Mouse (Mus musculus): ENCODE measurements around the gene Per3.

Per3 gene

DNA sequence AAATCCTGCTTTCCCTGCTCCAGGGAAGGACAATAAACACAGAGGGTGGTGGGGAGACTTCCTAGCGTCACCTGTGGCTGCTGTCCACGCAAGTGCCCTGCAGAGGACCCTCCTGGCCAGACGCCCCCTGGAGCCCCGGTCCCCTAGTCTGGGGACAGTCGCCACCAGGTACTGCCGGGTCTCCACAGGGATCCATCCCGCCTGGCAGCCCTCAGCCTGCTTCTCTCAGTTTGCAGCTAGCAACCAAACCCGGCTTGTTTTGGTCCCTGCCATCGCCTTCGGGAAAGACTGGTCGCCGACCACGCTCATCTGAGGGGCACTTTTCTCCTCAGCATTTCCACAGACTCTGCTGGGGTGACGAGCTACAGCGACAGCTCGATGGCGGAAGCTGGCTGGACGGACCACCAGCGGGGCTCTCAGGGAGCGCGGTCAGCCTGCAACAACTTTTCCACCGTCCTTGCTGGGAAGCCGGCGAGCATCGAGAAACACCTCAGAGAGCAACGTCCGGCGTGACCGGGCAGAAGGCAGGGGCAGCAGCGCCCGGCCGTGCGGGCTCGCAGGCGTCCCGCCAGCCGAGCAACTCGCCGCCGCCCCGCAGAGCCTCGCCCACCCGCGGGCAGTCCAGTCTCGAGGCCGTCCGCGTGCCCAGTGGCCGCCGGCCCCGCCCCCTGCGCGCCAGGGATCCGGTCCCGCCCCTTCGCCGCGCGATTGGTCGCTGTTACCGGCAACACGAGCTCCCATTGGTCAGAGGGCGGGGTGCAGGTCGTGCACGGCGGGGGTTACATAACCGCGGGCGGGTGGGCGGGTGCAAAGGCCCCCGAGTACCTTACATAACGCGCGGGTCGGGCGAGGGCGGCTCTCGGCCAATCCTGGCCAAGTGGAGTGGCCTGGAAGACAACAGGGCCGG, at the start of gene Per3:
Gene Per3, minus strand, starts transcription at position 629 of the 907 bp plus-strand sequence.
- DNase-seq, result peak; percentile 95

DNA sequence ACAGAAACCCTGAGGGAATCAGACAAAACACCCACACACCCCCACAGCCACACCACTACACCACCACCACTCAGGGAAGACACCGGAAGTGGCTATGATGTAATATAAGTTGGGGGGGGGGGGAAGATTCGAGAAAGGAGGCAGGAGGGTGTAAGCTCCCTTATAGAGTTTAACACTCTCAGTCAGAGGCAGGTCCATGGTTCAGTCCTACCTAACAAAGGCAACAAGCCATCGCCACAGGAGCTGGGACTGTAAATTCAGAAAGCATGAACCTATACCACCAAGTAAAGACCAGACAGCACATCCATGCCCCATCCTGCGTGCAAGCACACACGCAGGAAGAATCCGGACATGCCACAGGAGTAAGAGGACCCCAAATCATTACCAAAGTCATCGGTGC, 44.8 kb upstream of the Per3 start, which contains the start of gene Gm13090:
Gene Gm13090, plus strand, starts transcription at position 301 of the 400 bp plus-strand sequence.
- no peak for DNase-seq

DNA sequence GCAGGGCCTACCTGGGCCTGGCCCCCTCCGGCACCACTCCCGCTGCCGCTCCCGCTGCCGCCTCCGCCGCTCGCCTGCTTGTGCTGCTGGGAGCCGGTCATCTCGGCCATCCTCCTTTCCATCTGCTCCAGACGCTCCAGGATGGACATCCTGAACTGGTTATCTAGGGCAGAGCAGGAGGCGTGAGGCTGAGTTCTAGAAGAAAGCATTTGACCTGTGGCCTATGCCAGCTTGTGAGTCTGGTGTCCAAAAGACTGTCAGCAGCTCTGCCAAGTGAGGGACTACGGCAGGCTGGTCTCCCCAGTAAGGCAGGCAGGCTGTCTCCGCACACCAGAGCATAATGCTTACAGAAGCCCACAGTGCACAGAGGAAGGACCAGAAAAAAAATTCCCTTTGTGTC, 44.4 kb upstream of the Per3 start:
- no peak for DNase-seq

DNA sequence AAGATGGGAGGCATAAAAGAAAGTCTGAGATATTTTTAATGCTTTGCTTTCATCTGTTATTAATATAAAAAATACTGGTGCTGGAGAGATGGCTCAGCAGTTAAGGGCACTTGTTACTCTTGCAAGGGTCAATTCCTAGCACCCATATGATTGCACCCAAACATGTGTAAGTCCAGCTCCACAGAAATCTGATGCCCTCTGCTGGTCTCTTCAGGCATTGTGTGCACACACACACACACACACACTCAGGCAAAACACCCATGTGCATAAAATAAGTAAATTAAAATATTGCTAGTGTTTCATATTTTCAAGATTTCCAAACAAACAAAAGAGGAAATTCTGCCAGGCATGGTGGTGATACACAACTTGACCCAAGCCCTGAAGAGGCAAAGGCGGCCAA, 42.9 kb upstream of the Per3 start:
- no peak for DNase-seq

DNA sequence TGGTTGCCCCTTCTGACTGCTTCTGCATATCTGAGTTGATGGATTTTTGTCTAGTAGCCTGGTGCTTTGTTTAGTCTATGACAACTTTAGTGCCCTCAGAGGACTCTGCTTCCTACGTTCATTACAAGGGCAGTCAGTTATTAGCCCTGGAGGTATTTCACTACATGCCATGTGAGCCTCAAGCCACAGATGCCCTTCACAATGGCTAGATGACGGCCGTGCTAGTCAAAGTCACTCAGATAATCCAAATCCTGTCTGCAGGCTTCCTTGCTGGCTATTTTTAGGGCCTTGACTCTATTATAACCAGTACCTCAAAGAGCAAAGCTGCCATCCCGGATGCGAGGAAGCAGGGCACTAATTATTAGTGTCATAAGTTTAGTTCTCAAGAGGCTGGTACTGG, 38.6 kb upstream of the Per3 start:
- no peak for DNase-seq

DNA sequence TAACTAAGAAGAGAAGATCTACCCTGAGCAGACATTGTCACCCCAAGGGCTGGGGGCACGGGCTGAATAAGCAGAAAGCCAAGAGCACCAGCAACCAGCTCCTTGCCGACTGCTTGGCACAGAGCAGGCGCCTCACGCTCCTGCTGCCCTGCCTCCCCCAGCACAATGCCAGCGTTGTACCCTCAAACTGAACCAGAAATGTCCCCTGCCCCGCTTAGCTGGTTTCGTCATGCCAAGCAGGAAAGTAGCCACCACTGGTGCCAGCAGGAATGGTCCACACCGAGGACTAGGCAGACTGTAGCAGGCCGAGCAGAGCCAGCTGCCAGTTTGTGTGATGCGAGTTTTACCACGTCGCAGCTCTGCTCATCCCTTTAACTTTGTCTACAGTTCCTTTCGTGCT, 37.5 kb upstream of the Per3 start:
- no peak for DNase-seq

DNA sequence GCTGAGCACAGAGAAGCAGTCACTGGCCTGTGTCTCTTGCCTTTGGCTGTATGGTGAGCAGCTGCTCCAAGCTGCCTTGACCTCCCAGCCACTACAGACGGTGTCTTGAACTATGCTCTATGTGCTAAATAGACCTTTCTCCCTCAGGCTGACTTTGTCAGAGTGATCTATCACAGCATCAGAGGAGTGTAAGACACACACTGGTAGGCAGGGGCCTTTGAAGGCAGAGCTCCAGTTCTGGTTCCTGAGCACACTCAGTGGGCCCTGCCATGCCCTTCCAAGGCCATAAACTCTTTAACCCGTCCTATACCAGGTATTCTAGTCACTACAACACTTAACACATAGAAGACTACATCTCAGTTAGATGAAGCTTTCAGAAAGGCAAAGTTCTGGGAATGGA, 36.9 kb upstream of the Per3 start:
- no peak for DNase-seq

DNA sequence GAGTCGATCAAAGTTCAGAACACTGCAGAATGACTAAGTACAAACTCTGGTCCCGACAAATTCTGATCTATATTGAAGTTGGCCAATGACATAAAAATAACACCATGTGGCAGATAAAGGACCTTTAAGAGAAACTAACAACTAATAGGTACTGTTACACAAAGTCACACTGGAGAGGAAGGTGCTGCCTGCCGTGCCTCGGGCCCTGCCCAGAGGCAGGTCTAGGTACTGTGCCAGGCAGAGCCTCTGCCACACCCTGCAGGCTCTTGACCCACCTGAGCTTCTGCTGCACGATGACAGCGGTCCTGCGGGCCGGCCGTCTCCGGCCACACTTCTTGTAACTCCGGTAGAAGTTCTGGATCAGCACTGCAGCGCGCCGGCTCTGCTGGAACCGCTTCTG, 30.4 kb upstream of the Per3 start:
- no peak for DNase-seq

DNA sequence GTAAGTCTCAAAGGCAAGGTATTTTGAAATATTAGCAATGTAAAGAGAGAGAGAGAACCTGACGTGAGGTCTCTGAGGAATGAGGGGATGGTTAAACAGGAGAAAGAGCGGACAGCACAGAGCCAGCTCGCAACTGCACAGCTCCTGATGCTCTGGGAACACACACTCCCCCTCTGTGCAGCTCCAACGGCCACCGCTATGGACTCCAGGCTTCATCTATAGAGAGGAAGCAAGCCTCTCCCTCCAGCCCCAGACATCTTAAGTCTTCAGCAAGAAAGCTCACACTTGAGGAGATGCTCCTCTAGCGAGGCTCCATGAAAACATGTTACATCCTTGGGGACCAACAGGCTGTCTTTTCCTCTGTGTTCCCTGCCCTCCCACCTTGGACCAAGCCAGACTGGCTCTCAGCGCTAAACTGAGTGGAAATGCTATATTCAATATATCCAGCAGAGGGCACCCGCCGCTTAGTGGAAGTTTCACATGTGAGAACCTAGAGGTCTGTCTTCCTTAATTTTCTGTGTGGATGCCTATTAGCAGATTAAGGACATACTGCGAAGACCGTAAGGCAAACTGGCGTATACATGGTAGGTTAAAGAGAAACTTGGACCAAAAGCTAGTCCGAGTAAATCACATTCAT, 28.8 kb upstream of the Per3 start:
- DNase-seq, result peak; percentile 68

DNA sequence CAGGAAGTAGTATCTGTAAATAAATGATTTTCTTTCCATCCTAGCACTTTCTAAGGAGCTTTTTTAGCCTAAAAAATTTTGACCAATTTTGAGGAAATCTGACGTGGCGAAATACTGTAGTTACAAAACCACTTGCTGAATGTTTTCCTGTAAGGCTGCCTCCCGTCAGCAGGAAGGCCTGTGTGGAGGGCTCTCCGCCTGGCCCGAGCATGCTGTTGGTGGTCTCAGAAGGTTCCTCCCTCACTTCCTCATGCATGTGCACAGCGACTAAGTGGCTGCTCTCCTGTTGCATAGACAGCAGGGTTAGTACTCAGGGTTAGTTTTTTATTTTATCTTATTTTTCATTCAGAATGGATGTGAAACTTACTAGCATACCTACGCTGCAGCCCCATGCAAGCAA, 26.5 kb upstream of the Per3 start:
- DNase-seq, result no peak

DNA sequence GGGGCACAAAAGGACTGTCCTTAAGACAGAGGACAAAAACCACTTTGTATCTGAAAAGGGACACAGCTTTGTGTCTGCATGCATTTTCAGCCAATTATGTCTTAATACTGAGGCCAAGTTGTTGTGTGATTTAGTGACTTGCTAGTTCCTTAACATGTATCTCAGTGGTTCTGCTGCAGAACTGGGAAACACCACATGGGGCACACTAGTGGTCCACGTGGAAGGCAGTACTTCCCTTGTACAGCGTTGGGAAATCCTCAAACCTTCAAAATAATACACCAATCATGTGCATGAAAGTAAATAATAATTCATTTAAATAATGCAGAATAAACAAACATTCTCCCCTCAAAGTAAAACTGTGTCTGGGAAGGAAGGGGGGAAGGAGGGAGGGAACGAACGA, 24.3 kb upstream of the Per3 start:
- no peak for DNase-seq

DNA sequence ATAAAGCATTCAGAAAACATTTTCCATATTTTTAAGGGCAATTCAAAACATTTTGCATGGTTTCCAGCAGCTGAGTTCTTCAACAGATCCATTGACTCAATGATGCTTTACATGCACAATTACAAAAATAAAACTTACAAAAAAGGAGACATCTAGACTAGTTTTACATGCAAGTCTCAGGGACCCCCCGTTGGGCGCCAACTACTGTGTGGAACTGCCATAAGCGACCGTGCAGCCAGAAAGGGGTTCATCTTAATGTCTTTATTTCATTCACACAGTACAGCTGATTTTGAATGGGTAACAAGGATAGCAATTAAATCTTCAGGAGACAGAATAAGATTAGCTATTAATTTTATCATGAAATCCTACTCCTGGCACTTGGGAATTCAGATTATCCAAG, 15.1 kb upstream of the Per3 start:
- DNase-seq, result no peak

DNA sequence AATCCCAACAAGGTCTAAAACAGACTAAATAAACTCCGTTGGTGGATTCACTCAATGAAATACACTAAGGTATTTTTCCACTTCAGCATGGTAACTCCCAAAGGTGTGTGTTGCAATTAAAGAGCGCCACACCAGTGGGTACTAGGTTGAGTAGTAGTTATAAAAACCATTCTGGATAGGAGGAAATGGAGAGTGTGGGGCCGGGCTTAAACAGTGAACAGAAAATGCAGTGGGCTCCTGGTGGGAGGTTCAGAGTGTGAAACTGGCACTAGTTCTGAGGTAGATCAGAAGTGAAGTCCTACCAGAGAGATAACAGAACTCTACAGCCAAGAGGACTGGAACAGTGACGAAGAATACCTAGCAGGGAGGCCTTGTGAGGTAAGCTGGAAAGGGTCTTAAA, 14.2 kb upstream of the Per3 start:
- no peak for DNase-seq

DNA sequence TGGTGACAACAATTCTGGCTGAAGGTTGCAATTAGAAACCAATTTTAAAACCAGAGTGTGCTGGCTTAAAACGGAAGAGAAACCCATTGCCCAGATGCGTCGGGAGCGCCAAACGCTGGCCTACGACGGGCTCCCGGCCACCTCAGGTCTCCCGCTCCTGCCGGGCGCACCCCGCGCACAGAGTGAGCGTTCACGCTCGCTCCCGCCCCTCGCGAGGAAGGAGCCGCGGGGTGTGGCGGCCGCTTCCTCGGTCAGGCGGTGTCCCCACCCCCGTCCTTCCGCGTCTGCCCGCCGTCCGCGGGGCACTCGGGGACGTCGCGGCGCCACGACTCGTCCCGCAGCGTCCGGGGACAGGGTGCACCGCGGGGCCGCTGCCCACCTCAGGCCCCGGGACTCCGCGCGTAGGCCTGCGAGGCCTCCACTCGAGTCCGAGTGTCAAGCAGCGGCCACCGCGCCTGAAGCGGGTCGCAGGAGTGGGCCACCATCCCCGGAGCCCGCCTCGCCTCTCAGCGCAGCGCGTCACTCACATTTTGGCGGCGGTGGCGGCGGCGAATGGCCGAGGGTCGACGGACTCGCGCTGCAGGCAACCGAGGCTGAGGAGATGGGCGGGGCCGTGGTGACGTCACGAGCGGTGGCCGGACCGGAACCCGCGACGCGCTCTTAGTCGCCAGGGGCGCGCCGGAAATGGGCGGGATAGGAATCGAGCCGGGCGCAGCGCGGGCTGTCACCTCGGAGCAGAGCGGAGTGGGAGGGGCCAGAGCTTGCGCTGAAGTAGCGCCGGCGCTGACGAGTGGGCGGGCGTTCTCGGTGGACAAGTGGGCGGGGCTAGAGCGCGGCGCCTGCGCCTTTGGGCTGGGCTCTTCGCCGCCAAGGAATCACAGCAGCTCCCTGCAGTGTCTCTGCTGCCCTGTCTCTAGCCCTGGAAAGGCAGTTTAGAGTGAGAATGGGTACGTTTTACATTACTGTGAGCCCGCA, 13.2 kb upstream of the Per3 start, which contains the start of gene Vamp3:
Gene Vamp3, minus strand, starts transcription at position 617 of the 975 bp plus-strand sequence.
- peak; percentile 100 for DNase-seq

DNA sequence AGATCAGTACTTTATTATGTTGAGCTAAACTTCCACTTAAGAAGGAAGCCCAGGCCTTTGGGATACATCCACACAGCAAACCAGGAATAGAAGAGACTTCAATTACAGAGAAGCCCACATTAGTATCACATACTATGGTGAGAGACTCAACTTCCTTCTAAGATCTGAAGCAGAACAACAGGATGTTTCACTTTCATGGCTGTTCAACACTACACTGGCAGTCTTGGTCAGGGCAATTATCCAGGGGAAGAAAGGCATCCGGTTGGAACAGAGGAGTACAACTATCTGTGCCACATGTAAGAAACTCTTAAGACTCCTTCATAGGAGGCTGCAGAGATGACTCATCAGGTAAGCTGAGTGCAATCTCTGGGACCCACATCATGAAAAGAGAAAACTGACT, 6.7 kb upstream of the Per3 start:
- no peak for DNase-seq

DNA sequence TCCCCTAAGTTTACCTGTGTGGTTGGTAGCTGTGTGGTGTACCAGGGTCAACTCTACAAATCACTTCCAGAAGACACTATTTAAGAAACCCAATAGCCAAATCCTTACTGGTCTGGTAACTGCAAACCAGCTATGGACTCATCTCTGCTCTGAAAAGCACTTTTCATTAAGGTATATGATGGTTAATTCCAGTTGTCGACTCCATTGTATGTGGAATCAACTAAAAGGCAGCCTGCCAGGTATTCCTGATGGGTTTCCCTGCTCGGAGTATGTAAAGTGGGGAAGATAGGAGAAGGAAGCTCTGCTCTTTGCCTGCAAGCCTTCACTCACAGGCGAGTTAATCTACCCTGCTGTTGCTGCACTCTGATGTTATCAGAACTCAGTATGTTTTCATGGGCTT, 2.1 kb upstream of the Per3 start:
- no peak for DNase-seq

DNA sequence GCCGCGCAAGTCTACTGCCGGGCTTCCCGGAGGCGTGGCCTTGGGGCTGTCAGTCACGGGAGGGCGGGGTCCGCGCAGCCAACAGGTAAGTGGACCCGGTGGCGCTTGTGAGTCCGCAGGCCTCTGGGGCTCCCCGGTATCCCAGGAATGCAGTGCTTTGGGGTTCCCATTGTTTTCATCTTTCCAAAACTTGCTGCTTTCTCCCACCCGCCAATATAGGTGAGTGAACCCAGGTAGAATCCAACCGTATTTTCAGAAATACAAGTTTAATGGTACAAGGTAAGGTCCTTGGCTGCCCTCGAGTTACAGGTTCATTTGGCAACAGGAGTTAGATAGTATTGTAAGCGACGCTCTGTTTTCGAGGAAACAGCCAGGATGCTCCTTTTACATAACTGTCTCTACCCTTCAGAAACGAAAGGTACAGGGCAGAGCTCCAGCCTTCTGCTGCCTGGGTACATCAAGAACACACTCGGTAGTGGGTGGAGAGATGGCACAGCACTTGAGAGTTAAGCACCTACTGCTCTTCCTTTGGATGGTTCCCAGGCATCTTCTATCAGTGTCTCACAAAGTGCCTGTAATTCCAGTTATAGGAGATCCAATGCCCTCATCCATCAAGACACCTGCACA, 592 bp upstream of the Per3 start:
- DNase-seq, result no peak

DNA sequence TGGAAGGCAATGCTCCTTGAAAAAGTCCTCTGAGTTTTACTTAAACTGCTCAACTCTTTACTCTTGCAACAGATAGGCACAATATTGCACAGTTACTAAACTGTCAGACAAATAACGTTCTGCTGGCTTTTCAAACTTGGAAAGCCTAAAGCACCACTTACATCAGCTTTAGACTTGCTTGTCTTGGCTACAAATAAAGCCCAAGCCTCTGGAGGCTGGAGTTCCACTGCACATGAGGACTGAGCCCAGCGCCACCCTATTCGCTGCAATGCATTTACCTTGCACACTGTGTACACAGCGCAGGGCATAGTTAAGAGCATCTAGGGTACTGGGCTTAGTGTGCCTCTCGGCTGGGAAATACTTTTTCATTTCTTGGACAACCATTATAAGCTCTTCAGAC, 1.2 kb downstream of the Per3 start:
- no peak for DNase-seq

DNA sequence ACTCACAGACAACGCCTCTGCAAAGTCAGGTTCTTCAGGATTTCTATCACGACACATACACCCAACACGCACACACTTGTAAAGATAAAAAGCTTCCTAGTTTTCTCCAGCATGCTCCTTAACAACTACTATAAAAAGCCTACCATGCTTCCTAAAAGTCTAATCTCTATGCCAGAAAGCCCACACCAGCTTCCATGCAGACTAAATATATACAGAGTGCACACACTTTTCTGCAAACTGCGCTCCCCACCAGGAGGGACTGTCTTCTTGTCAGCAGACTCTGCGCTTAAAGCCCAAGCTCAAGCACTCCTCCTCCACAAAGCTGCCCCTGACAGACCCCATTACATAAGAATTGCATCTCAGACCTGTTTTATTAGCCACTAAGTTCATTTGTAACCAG, 3.0 kb downstream of the Per3 start:
- no peak for DNase-seq

DNA sequence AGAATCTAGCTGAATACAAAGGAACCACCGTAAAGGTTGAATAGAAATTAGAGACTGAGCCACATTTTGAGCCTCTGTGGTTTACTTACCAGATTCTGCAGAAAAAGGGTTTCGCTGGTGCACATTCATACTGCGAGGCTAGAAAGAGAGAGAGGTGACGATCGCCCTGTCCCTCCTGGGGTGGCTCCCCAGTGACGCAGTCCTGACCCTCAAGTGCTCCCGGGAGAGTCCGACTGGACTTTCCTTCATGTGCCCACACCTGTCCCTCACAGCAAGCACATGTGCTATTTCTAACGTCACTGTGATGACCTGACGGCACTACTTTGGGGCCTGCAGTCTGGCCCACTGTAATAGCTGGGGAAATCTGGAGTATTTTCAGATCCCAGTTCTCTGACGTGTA, 6.7 kb downstream of the Per3 start:
- no peak for DNase-seq

DNA sequence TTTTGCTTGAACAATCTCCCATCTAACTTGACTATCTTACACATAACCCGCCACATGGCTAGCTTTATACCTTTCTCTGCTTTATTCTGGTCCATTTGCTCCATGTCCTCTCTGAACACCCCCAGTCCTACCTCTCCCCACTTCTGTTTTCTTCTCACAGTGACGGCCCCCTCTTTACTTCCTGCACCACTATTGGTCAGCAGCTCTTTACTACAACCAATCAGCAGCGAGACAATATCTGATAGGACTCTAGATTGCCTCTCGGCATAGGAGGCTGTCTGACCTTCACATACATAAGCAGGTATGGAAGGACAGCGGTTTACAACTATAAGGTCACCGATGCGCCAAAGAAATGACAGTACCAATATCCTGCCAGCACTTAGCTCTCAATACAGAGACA, 7.9 kb downstream of the Per3 start:
- no peak for DNase-seq

DNA sequence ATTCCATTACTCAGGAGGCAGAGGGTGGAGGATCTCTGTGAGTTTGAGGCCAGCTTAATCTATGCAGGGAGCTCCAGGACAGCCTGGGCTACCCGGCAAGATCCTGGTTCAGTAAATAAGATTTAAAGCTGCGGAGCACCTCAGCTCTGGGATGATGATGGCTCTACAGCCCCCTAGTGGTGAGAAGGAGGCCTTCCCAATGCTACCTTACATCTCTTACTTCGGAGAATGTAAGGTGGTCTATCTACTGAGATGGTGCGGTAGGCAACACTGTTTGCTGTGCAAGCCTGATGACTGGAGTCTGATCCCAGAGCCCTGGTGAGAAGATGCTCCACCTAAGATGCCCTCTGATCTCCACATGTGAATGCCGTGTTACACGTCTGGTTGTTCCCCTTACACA, 17.5 kb downstream of the Per3 start:
- peak; percentile 50 for DNase-seq

DNA sequence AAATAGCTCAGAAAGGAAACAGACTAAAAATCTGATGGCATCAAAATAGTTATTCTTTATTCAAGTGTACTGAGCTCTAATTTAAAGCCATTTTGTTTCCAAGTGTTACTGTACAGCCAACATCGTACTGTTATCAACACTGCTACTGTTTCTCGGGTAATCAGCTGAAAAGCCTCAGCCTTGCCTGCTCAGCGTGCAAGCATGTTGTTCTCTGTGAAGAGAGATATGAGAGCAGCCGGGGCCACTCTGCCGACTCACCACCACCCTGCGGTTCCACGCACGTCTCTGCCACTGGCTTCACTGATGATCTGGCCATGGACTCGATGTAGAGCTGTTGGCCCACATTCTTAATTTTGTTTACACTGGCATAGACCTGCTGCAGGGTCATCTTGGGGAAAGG, 20.3 kb downstream of the Per3 start:
- no peak for DNase-seq
